Mouse (Mus musculus): ENCODE results near the gene Retreg3. TPM values are rescaled to one million over a fixed set of nuclear protein-coding genes. Genes with fewer than 3 reads are reported as not detected.
A peak's percentile ranks its signal among the peaks of the same experiment; 100 is the strongest.

Retreg3 gene
- polyA plus RNA-seq (2016; fragmentation: Nextera tagmentation; extraction: Ambion mirVana) = 18.8 and 19.1 TPM in 2 replicates

- under 1% methylated on average over 61 of the region's 61 CpGs for WGBS
- Histone ChIP-seq H3K4me2 (peak within 1 kb of the TSS; percentile 95), H3K9me3 (no peaks in the 10 kb centered on the region), H3K27ac (peak within 1 kb of the TSS; percentile 92), H3K27me3 (no peaks in the 10 kb centered on the region), H3K9ac (replicated peaks) (peak within 1 kb of the TSS; percentile 93), H3K4me3 (replicated peaks) (peak within 1 kb of the TSS; percentile 91), H3K36me3 (peaks cover 48% of the 10 kb centered on the region), H3K4me1 (replicated peaks) (peaks cover 25% of the 10 kb centered on the region)
- ATAC-seq (ENCODE audit: insufficient number of reproducible peaks, insufficient read depth, low FRiP score, low TSS enrichment, low read depth) = peak; percentile 96
These were observed at the start of gene Retreg3, which contains the start of gene Tubg1 for GRCm38 (mm10) chr11:101119761-101120544. Gene Retreg3, minus strand, starts transcription at chr11:101119893. Gene Tubg1, plus strand, starts transcription at chr11:101119938.

GRCm38 (mm10) chr11:101168301-101168980 lies 48.7 kb upstream of the Retreg3 start:
- Histone ChIP-seq H3K4me3 (replicated peaks) (peak overlapping the region; percentile 66; the same call in 1 of the 2 replicates), H3K4me1 (replicated peaks) (peaks cover 50% of the 10 kb centered on the region)
- 67% methylated on average over 18 of the region's 18 CpGs for WGBS

DNA sequence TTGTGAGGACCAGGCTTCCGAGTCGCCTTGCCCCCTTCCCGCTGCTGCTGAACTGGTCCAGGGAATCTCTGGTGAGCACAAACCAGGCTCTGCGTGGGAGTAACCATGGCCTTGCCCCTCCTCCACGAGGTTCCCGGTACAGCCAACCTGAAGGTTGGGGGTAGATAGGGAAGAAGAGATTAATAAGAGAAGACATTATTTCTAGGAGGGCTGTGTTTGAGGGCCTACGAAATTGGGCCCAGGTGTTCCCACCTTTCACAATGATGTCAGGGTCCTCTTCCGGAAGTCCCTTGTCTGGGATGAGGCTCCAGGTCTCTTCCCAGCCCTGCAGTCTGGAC lies 48.2 kb upstream of the Retreg3 start:
- 50% methylated on average over 8 of the region's 8 CpGs for WGBS
- H3K4me2 ChIP-seq = no peak overlapping the region
- H3K27me3 ChIP-seq = peaks cover 87% of the 10 kb centered on the region
- no peaks in the 10 kb centered on the region for H3K9me3 ChIP-seq
- no peak overlapping the region for H3K27ac ChIP-seq
- peaks cover 46% of the 10 kb centered on the region for H3K4me1 ChIP-seq (replicated peaks)
- no peak overlapping the region for H3K4me3 ChIP-seq (replicated peaks)
- no peak for ATAC-seq (ENCODE audit: insufficient number of reproducible peaks, insufficient read depth, low FRiP score, low TSS enrichment, low read depth)
- H3K36me3 ChIP-seq = peaks cover 9% of the 10 kb centered on the region; the same call in 1 of the 2 replicates
- H3K9ac ChIP-seq (replicated peaks) = no peak overlapping the region

More at GRCm38 (mm10) chr11:101168301-101168980, 48.7 kb upstream of the Retreg3 start:
- Histone ChIP-seq H3K36me3 (peaks cover 9% of the 10 kb centered on the region; the same call in 1 of the 2 replicates), H3K9ac (replicated peaks) (no peak overlapping the region), H3K9me3 (no peaks in the 10 kb centered on the region), H3K27ac (no peak overlapping the region), H3K4me2 (no peak overlapping the region), H3K27me3 (peaks cover 87% of the 10 kb centered on the region)
- no peak for ATAC-seq (ENCODE audit: insufficient number of reproducible peaks, insufficient read depth, low FRiP score, low TSS enrichment, low read depth)

GRCm38 (mm10) chr11:101167211-101167962 lies 47.7 kb upstream of the Retreg3 start:
- peaks cover 14% of the 10 kb centered on the region; the same call in 1 of the 2 replicates for H3K36me3 ChIP-seq
- no peaks in the 10 kb centered on the region for H3K9me3 ChIP-seq
- 42% methylated on average over 19 of the region's 19 CpGs for WGBS
- H3K4me3 ChIP-seq (replicated peaks) = no peak overlapping the region
- peaks cover 43% of the 10 kb centered on the region for H3K4me1 ChIP-seq (replicated peaks)
- H3K27me3 ChIP-seq = peaks cover 88% of the 10 kb centered on the region
- H3K9ac ChIP-seq (replicated peaks) = no peak overlapping the region
- H3K27ac ChIP-seq = no peak overlapping the region
- no peak for ATAC-seq (ENCODE audit: insufficient number of reproducible peaks, insufficient read depth, low FRiP score, low TSS enrichment, low read depth)
- no peak overlapping the region for H3K4me2 ChIP-seq

DNA sequence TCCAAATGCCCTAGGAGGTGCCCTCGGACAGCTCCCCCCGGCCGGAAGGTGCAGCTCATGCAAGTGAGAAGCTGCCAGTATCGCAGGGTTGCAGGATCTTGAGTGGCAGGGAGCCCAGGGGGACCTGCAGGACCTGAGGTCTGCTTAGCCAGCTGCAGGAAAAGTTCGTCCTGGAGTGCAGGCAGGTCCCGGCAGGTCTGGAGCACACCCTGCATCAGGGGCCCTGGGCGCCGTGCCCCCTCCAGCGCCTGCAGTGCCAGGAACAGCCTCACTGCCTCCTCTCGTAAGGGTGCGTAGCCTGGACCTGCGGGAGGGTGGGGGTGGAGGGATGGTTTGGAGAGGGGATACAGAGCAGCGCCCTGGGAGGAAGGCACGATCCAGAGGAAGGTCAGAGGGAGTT lies 46.7 kb upstream of the Retreg3 start:
- WGBS = 42% methylated on average over 14 of the region's 14 CpGs
- Histone ChIP-seq H3K9ac (replicated peaks) (no peak overlapping the region), H3K4me3 (replicated peaks) (no peak overlapping the region), H3K9me3 (no peaks in the 10 kb centered on the region), H3K36me3 (peaks cover 18% of the 10 kb centered on the region; the same call in 1 of the 2 replicates), H3K4me1 (replicated peaks) (peaks cover 39% of the 10 kb centered on the region), H3K27me3 (peaks cover 96% of the 10 kb centered on the region), H3K27ac (no peak overlapping the region), H3K4me2 (no peak overlapping the region)
- ATAC-seq (ENCODE audit: insufficient number of reproducible peaks, insufficient read depth, low FRiP score, low TSS enrichment, low read depth) = no peak

GRCm38 (mm10) chr11:101164677-101165580 lies 45.2 kb upstream of the Retreg3 start:
- H3K27ac ChIP-seq = no peak overlapping the region
- H3K27me3 ChIP-seq = peaks cover 92% of the 10 kb centered on the region
- peaks cover 20% of the 10 kb centered on the region; the same call in 1 of the 2 replicates for H3K36me3 ChIP-seq
- peaks cover 30% of the 10 kb centered on the region for H3K4me1 ChIP-seq (replicated peaks)
- WGBS = 7% methylated on average over 35 of the region's 35 CpGs
- H3K9ac ChIP-seq (replicated peaks) = peak overlapping the region; percentile 63; the same call in 1 of the 2 replicates
- H3K9me3 ChIP-seq = no peaks in the 10 kb centered on the region
- ATAC-seq (ENCODE audit: insufficient number of reproducible peaks, insufficient read depth, low FRiP score, low TSS enrichment, low read depth) = no peak
- peak overlapping the region; percentile 83 for H3K4me2 ChIP-seq
- H3K4me3 ChIP-seq (replicated peaks) = peak overlapping the region; percentile 47

DNA sequence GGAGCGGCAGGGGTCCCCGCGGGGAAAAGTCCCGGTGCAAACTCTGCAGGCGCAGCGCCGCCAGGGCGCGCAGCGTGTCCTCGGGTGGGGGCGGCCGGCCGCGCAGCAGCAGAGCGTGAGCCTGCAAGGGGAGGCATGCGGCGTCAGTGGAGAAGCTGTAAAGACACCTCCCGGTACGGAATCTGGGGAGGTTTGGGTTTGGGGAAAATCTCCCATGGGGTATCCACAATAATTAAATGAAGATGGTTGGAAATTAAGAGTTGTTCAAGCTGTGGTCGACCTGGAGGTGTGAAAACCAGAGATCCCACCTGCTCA lies 44.6 kb upstream of the Retreg3 start:
- H3K27ac ChIP-seq = no peak overlapping the region
- peak overlapping the region; percentile 47 for H3K4me3 ChIP-seq (replicated peaks)
- WGBS = 2% methylated on average over 21 of the region's 21 CpGs
- peak overlapping the region; percentile 63 for H3K9ac ChIP-seq (replicated peaks)
- H3K36me3 ChIP-seq = peaks cover 20% of the 10 kb centered on the region; the same call in 1 of the 2 replicates
- no peaks in the 10 kb centered on the region for H3K9me3 ChIP-seq
- ATAC-seq (ENCODE audit: insufficient number of reproducible peaks, insufficient read depth, low FRiP score, low TSS enrichment, low read depth) = no peak
- H3K27me3 ChIP-seq = peaks cover 86% of the 10 kb centered on the region
- H3K4me1 ChIP-seq (replicated peaks) = peaks cover 24% of the 10 kb centered on the region
- peak overlapping the region; percentile 83 for H3K4me2 ChIP-seq

DNA sequence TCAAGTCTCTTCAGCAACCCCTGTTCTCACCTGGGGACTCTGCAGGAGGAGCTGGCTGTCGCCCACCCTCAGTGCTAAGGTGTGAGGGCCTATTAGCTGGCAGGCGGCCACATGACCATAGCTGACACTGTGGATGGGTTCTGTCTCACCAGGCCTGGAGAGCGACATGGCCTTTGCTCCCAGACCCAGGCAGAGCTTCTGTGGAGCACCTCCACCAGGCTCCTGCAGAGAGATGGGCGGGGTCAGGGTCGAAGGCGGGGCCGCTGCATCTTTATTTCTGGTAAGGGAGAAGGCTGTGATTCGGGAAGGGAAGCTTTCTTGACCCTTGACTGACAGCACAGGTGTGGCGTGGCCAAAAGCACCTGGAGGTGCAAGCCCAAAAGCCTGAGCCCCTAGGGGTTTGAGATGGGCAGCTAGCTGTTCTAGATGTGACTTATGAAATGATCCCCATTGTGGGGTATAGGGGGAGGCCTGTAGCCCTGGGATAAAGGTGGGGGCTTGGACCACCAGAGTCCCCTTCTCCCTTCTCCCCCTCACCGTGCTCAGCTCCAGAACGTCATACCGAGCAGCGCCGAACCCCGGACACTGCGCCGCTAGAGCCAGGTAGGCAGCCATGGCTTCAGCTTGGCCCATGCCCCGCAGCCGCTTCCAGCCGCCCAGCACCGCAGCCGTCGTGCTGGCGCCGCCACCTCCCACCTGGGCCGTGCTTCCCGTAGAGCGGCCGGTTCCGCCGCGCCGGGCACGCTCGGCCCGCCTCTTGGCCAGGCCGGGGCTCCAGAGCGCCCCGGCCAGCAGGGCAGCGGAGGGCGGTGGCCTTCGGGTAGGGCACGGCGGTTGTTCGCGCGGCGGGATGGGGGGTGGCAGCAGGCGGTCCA lies 44.0 kb upstream of the Retreg3 start:
- no peak overlapping the region for H3K27ac ChIP-seq
- H3K27me3 ChIP-seq = peaks cover 80% of the 10 kb centered on the region
- peak overlapping the region; percentile 83 for H3K4me2 ChIP-seq
- no peak for ATAC-seq (ENCODE audit: insufficient number of reproducible peaks, insufficient read depth, low FRiP score, low TSS enrichment, low read depth)
- H3K9me3 ChIP-seq = no peaks in the 10 kb centered on the region
- peaks cover 18% of the 10 kb centered on the region for H3K4me1 ChIP-seq (replicated peaks)
- H3K4me3 ChIP-seq (replicated peaks) = peak overlapping the region; percentile 47
- peaks cover 20% of the 10 kb centered on the region; the same call in 1 of the 2 replicates for H3K36me3 ChIP-seq
- WGBS = 4% methylated on average over 49 of the region's 49 CpGs
- peak overlapping the region; percentile 63 for H3K9ac ChIP-seq (replicated peaks)

GRCm38 (mm10) chr11:101162772-101163171 lies 43.1 kb upstream of the Retreg3 start:
- Histone ChIP-seq H3K4me2 (no peak overlapping the region), H3K4me3 (replicated peaks) (no peak overlapping the region), H3K27ac (no peak overlapping the region), H3K4me1 (replicated peaks) (peaks cover 18% of the 10 kb centered on the region), H3K36me3 (peaks cover 20% of the 10 kb centered on the region; the same call in 1 of the 2 replicates), H3K9ac (replicated peaks) (no peak overlapping the region), H3K9me3 (no peaks in the 10 kb centered on the region), H3K27me3 (peaks cover 70% of the 10 kb centered on the region)
- ATAC-seq (ENCODE audit: insufficient number of reproducible peaks, insufficient read depth, low FRiP score, low TSS enrichment, low read depth) = no peak
- 51% methylated on average over 5 of the region's 5 CpGs for WGBS

Data from limb, embryonic 12.5 days (tissue).